19 mouse cellular contexts compared by ENCODE assay signal in the genomic region with DNA sequence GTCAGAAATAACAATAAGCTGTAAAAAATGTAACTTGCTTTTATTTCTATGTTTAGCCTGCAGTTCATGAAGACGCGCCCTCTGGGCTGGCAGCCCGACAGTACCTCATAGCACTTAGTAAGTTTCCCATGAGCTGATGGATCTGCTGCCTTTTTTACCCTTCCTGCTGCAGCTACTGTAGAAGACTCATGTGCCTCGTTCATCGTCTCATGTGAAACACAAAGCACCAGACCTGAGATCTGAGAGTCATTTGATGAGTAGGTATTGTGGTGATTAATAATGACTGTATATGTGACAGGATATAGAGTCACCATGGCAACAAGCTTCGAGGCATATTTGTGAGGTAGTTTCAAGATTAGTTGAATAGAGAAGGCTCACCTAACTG. TPM values are rescaled to one million over a fixed set of nuclear protein-coding genes. Genes with fewer than 3 reads are reported as not detected.
DNase-seq lines count a peak whose midpoint lies in the region; ATAC-seq and TF ChIP-seq lines count a peak whose summit lies in the region.
"Had no signal": no experiment of that assay in that cellular context is flagged by ENCODE, and none has a peak within 500 bp of the region (broad histone marks: within the 10 kb centered on the region; RNA-seq: fewer than 3 reads in every experiment).

No protein-coding gene starts in this region.

- H3K4me2 ChIP-seq in midbrain, embryonic 15.5 days = no peak overlapping the region
- no peak overlapping the region for H3K4me2 ChIP-seq in hindbrain, embryonic 11.5 days (replicated peaks; ENCODE audit: low read depth, low read length)
- no peak overlapping the region for H3K4me2 ChIP-seq in hindbrain, embryonic 16.5 days (ENCODE audit: low read length)
- H3K4me2 ChIP-seq: forebrain, embryonic 12.5 days; heart, embryonic 15.5 days; intestine, embryonic 15.5 days; midbrain, embryonic 13.5 days had no signal

- H3K9me3 ChIP-seq in midbrain, embryonic 15.5 days = no peaks in the 10 kb centered on the region
- no peaks in the 10 kb centered on the region for H3K9me3 ChIP-seq in midbrain, embryonic 10.5 days (replicated peaks)
- H3K9me3 ChIP-seq in hindbrain, embryonic 11.5 days (ENCODE audit: control insufficient read depth, low read length) = no peaks in the 10 kb centered on the region
- no peaks in the 10 kb centered on the region for H3K9me3 ChIP-seq in hindbrain, embryonic 16.5 days (ENCODE audit: control insufficient read depth, low read length)
- H3K9me3 ChIP-seq: forebrain, embryonic 12.5 days; heart, embryonic 15.5 days; hindbrain, embryonic 10.5 days; intestine, embryonic 15.5 days; midbrain, embryonic 13.5 days had no signal

- 82% methylated on average over 6 of the region's 6 CpGs for WGBS in midbrain, embryonic 15.5 days
- WGBS in midbrain, embryonic 10.5 days = 93% methylated on average over 6 of the region's 6 CpGs
- WGBS in hindbrain, embryonic 11.5 days = 89% methylated on average over 6 of the region's 6 CpGs
- WGBS in hindbrain, embryonic 16.5 days = 82% methylated on average over 6 of the region's 6 CpGs

- H3K4me3 ChIP-seq in gastrocnemius, adult 2 months = no peak overlapping the region
- H3K4me3 ChIP-seq in midbrain, embryonic 15.5 days = no peak overlapping the region
- no peak overlapping the region for H3K4me3 ChIP-seq in midbrain, embryonic 10.5 days
- no peak overlapping the region for H3K4me3 ChIP-seq in hindbrain, embryonic 11.5 days (ENCODE audit: low read depth, low read length)
- H3K4me3 ChIP-seq in hindbrain, embryonic 16.5 days (ENCODE audit: low read length) = no peak overlapping the region
- H3K4me3 ChIP-seq: forebrain, embryonic 12.5 days; heart, adult 2 months; heart, embryonic 15.5 days; hindbrain, embryonic 10.5 days; intestine, embryonic 15.5 days; midbrain, embryonic 13.5 days had no signal

- H3K27me3 ChIP-seq in midbrain, embryonic 15.5 days (replicated peaks) = no peaks in the 10 kb centered on the region
- H3K27me3 ChIP-seq in midbrain, embryonic 10.5 days (ENCODE audit: low read depth, poor library complexity, severe bottlenecking) = no peaks in the 10 kb centered on the region
- no peaks in the 10 kb centered on the region for H3K27me3 ChIP-seq in hindbrain, embryonic 11.5 days (ENCODE audit: control insufficient read depth, insufficient read depth, low read length)
- H3K27me3 ChIP-seq in hindbrain, embryonic 16.5 days (replicated peaks; ENCODE audit: control insufficient read depth, insufficient read depth, low read length) = no peaks in the 10 kb centered on the region
- H3K27me3 ChIP-seq: forebrain, embryonic 12.5 days; heart, embryonic 15.5 days; intestine, embryonic 15.5 days; midbrain, embryonic 13.5 days had no signal

- H3K9ac ChIP-seq in midbrain, embryonic 15.5 days = no peak overlapping the region
- H3K9ac ChIP-seq in hindbrain, embryonic 11.5 days (ENCODE audit: low read depth, low read length) = no peak overlapping the region
- no peak overlapping the region for H3K9ac ChIP-seq in hindbrain, embryonic 16.5 days (ENCODE audit: low read depth, low read length)
- H3K9ac ChIP-seq: forebrain, embryonic 12.5 days; heart, embryonic 15.5 days; intestine, embryonic 15.5 days; liver, embryonic 14.5 days; midbrain, embryonic 13.5 days had no signal

- H3K27ac ChIP-seq in gastrocnemius, adult 2 months = no peak overlapping the region
- H3K27ac ChIP-seq in midbrain, embryonic 15.5 days = no peak overlapping the region
- no peak overlapping the region for H3K27ac ChIP-seq in midbrain, embryonic 10.5 days (replicated peaks)
- H3K27ac ChIP-seq in hindbrain, embryonic 11.5 days (ENCODE audit: low read depth, low read length) = no peak overlapping the region
- H3K27ac ChIP-seq in hindbrain, embryonic 16.5 days (ENCODE audit: low read depth, low read length) = no peak overlapping the region
- H3K27ac ChIP-seq: forebrain, embryonic 12.5 days; heart, adult 2 months; heart, embryonic 15.5 days; hindbrain, embryonic 10.5 days; intestine, embryonic 15.5 days; liver, embryonic 14.5 days; macrophage; midbrain, embryonic 13.5 days had no signal

- intact Hi-C loops in gastrocnemius, adult 2 months (cut with DNase I) = no loop called here

- no peaks in the 10 kb centered on the region for H3K36me3 ChIP-seq in midbrain, embryonic 15.5 days (replicated peaks)
- H3K36me3 ChIP-seq in midbrain, embryonic 10.5 days = no peaks in the 10 kb centered on the region
- H3K36me3 ChIP-seq in hindbrain, embryonic 11.5 days (ENCODE audit: control insufficient read depth, insufficient read depth, low read length) = no peaks in the 10 kb centered on the region
- no peaks in the 10 kb centered on the region for H3K36me3 ChIP-seq in hindbrain, embryonic 16.5 days (ENCODE audit: control insufficient read depth, insufficient read depth, low read length)
- H3K36me3 ChIP-seq: forebrain, embryonic 12.5 days; heart, embryonic 15.5 days; hindbrain, embryonic 10.5 days; intestine, embryonic 15.5 days; midbrain, embryonic 13.5 days had no signal

- H3K4me1 ChIP-seq in midbrain, embryonic 15.5 days = no peaks in the 10 kb centered on the region
- peaks cover 11% of the 10 kb centered on the region for H3K4me1 ChIP-seq in midbrain, embryonic 10.5 days
- H3K4me1 ChIP-seq in hindbrain, embryonic 11.5 days (replicated peaks; ENCODE audit: control insufficient read depth, insufficient read depth, low read length) = no peaks in the 10 kb centered on the region
- H3K4me1 ChIP-seq in hindbrain, embryonic 16.5 days (ENCODE audit: control insufficient read depth, insufficient read depth, low read depth, low read length) = no peaks in the 10 kb centered on the region
- H3K4me1 ChIP-seq: heart, embryonic 15.5 days; intestine, embryonic 15.5 days; midbrain, embryonic 13.5 days had no signal

- no peak for TF ChIP-seq CTCF in gastrocnemius, adult 2 months (IDR thresholded peaks at IDR 0.05)

- DNase-seq in gastrocnemius, adult 2 months = peak; percentile 51
- DNase-seq in gastrocnemius, adult 18-20 months (ENCODE audit: low spot score) = no peak
- DNase-seq in midbrain, embryonic 10.5 days (ENCODE audit: low spot score) = no peak
- DNase-seq in heart, adult 11 months = no peak
- DNase-seq in hindbrain, embryonic 11.5 days (ENCODE audit: low spot score) = no peak
- DNase-seq: cerebellum, adult 9-11 months; heart, adult 2 months; layer of hippocampus, postnatal 36 days; right cerebral cortex, adult 18-20 months had no signal

- ATAC-seq in midbrain, embryonic 15.5 days (replicated peaks) = peak; percentile 48; the same call in 1 of the 2 replicates
- ATAC-seq in inflammation-experienced regulatory T-cells, adult 6 months = peak; percentile 99
- ATAC-seq in hindbrain, embryonic 11.5 days (ENCODE audit: low FRiP score) = no peak
- no peak for ATAC-seq in hindbrain, embryonic 16.5 days
- ATAC-seq: intestine, embryonic 15.5 days; midbrain, embryonic 13.5 days had no signal

RNA-seq across cellular contexts. Expression of gene Cd44, which starts 55.4 kb away (rescaled TPM):
- total RNA-seq in gastrocnemius, adult 2 months (2021) = 1 to 10 TPM; 4.1 to 6.1 TPM
- total RNA-seq in gastrocnemius, adult 18-20 months (2021) = 1 to 10 TPM; 3.9 to 6.0 TPM
- polyA plus RNA-seq in midbrain, embryonic 15.5 days (2015; fragmentation: Nextera tagmentation; extraction: Ambion mirVana) = 2.3 and 2.5 TPM in 2 replicates
- 2.9 and 3.4 TPM in 2 replicates for polyA plus RNA-seq in midbrain, embryonic 10.5 days (2016; fragmentation: Nextera tagmentation; extraction: Ambion mirVana)
- polyA plus RNA-seq in inflammation-experienced regulatory T-cells, adult 6 months (2017; shearing (Covaris generic)) = 100 to 1,000 TPM in 1 of 3 experiments, 10 to 100 TPM in 2; 91.0 to 119 (median 94.0) TPM
- polyA plus RNA-seq in hindbrain, embryonic 11.5 days (2014; fragmentation: Nextera tagmentation; extraction: Ambion mirVana) = 3.7 and 4.1 TPM in 2 replicates
- polyA plus RNA-seq in hindbrain, embryonic 16.5 days (2015; fragmentation: Nextera tagmentation; extraction: Ambion mirVana) = 4.7 and 5.1 TPM in 2 replicates

Comparison
In these comparisons a context has a peak if more than half of its experiments do, and no peak if none do; other contexts are left out.
1. ATAC-seq: peak in midbrain, embryonic 15.5 days (single experiment) and inflammation-experienced regulatory T-cells, adult 6 months (single experiment); none in hindbrain, embryonic 11.5 days (single experiment) and hindbrain, embryonic 16.5 days (single experiment).
2. RNA of gene Cd44, which starts 55.4 kb away (polyA plus RNA-seq): 91.0 to 119 TPM in inflammation-experienced regulatory T-cells, adult 6 months; 4.7 to 5.1 TPM in hindbrain, embryonic 16.5 days, 3.7 to 4.1 TPM in hindbrain, embryonic 11.5 days, 2.9 to 3.4 TPM in midbrain, embryonic 10.5 days and 2.3 to 2.5 TPM in midbrain, embryonic 15.5 days; every median in the first group is over 10 times any median in the second.